Mouse (Mus musculus): ENCODE measurements around the gene Hoxb9. TPM values are rescaled to one million over a fixed set of nuclear protein-coding genes. Genes with fewer than 3 reads are reported as not detected.

The Hoxb9 gene
- total and polyA plus RNA-seq, 2 experiments from 2014 or later, result not detected

- Histone ChIP-seq H3K4me3 (ENCODE audit: low read depth, low read length) (no peak within 1 kb of the TSS), H3K4me2 (ENCODE audit: low read depth, low read length, poor library complexity, severe bottlenecking) (peak within 1 kb of the TSS; percentile 24), H3K27ac (ENCODE audit: low read depth, low read length) (no peak within 1 kb of the TSS), H3K9ac (replicated peaks; ENCODE audit: low read length, poor library complexity, severe bottlenecking) (no peak within 1 kb of the TSS), H3K4me1 (ENCODE audit: insufficient read depth, low read length) (no peaks in the 10 kb centered on the region), H3K36me3 (ENCODE audit: insufficient read depth, low read length) (no peaks in the 10 kb centered on the region), H3K27me3 (ENCODE audit: insufficient read depth, low read length) (peaks cover 92% of the 10 kb centered on the region), H3K9me3 (ENCODE audit: low read length) (no peaks in the 10 kb centered on the region)
- DNase-seq (ENCODE audit: low spot score) (no peak), ATAC-seq (ENCODE audit: low FRiP score) (no peak)
- WGBS, result 2% methylated on average over 28 of the region's 28 CpGs
- TF ChIP-seq CTCF (IDR thresholded peaks at IDR 0.05), result no peak
Observed at GRCm38 (mm10) chr11:96317608-96318367, 46.5 kb downstream of the Hoxb9 start, which contains the start of gene Hoxb4. TSS of gene Hoxb4 (plus strand) at chr11:96318267.

- TF ChIP-seq CTCF (IDR thresholded peaks at IDR 0.05), result no peak
Observed at GRCm38 (mm10) chr11:96318368-96319070, 47.3 kb downstream of the Hoxb9 start.

GRCm38 (mm10) chr11:96319071-96319902 is 48.0 kb downstream of the Hoxb9 start:
- Histone ChIP-seq H3K27ac (ENCODE audit: low read depth, low read length) (no peak overlapping the region), H3K27me3 (ENCODE audit: insufficient read depth, low read length) (peaks cover 92% of the 10 kb centered on the region), H3K4me2 (ENCODE audit: low read depth, low read length, poor library complexity, severe bottlenecking) (peak overlapping the region; percentile 24), H3K9me3 (ENCODE audit: low read length) (no peaks in the 10 kb centered on the region), H3K4me3 (ENCODE audit: low read depth, low read length) (no peak overlapping the region), H3K4me1 (ENCODE audit: insufficient read depth, low read length) (no peaks in the 10 kb centered on the region), H3K36me3 (ENCODE audit: insufficient read depth, low read length) (no peaks in the 10 kb centered on the region), H3K9ac (replicated peaks; ENCODE audit: low read length, poor library complexity, severe bottlenecking) (no peak overlapping the region)
- 2% methylated on average over 34 of the region's 34 CpGs for WGBS
- DNase-seq (ENCODE audit: low spot score) (no peak), ATAC-seq (ENCODE audit: low FRiP score) (no peak)
- TF ChIP-seq CTCF (IDR thresholded peaks at IDR 0.05), result no peak

More at GRCm38 (mm10) chr11:96318368-96319070, 47.3 kb downstream of the Hoxb9 start:
- Histone ChIP-seq H3K4me3 (ENCODE audit: low read depth, low read length) (no peak overlapping the region), H3K27me3 (ENCODE audit: insufficient read depth, low read length) (peaks cover 92% of the 10 kb centered on the region), H3K4me2 (ENCODE audit: low read depth, low read length, poor library complexity, severe bottlenecking) (peak overlapping the region; percentile 24), H3K9me3 (ENCODE audit: low read length) (no peaks in the 10 kb centered on the region), H3K4me1 (ENCODE audit: insufficient read depth, low read length) (no peaks in the 10 kb centered on the region), H3K27ac (ENCODE audit: low read depth, low read length) (no peak overlapping the region), H3K9ac (replicated peaks; ENCODE audit: low read length, poor library complexity, severe bottlenecking) (no peak overlapping the region), H3K36me3 (ENCODE audit: insufficient read depth, low read length) (no peaks in the 10 kb centered on the region)
- DNase-seq (ENCODE audit: low spot score), result peak; percentile 81
- under 1% methylated on average over 45 of the region's 45 CpGs for WGBS
- no peak for ATAC-seq (ENCODE audit: low FRiP score)

- Histone ChIP-seq H3K9ac (replicated peaks; ENCODE audit: low read length, poor library complexity, severe bottlenecking) (no peak overlapping the region), H3K27me3 (ENCODE audit: insufficient read depth, low read length) (peaks cover 95% of the 10 kb centered on the region), H3K4me2 (ENCODE audit: low read depth, low read length, poor library complexity, severe bottlenecking) (no peak overlapping the region), H3K27ac (ENCODE audit: low read depth, low read length) (no peak overlapping the region), H3K36me3 (ENCODE audit: insufficient read depth, low read length) (no peaks in the 10 kb centered on the region), H3K9me3 (ENCODE audit: low read length) (no peaks in the 10 kb centered on the region), H3K4me1 (ENCODE audit: insufficient read depth, low read length) (no peaks in the 10 kb centered on the region), H3K4me3 (ENCODE audit: low read depth, low read length) (no peak overlapping the region)
- no peak for DNase-seq (ENCODE audit: low spot score)
- no peak for ATAC-seq (ENCODE audit: low FRiP score)
- no peak for TF ChIP-seq CTCF (IDR thresholded peaks at IDR 0.05)
- 1% methylated on average over 29 of the region's 29 CpGs for WGBS
Observed at GRCm38 (mm10) chr11:96319910-96320309, 48.7 kb downstream of the Hoxb9 start.

GRCm38 (mm10) chr11:96320688-96321087 is 49.4 kb downstream of the Hoxb9 start:
- no peak overlapping the region for H3K4me3 ChIP-seq (ENCODE audit: low read depth, low read length)
- ATAC-seq (ENCODE audit: low FRiP score) (no peak), DNase-seq (ENCODE audit: low spot score) (no peak)
- H3K9me3 ChIP-seq (ENCODE audit: low read length), result no peaks in the 10 kb centered on the region
- no peaks in the 10 kb centered on the region for H3K4me1 ChIP-seq (ENCODE audit: insufficient read depth, low read length)
- WGBS, result 3% methylated on average over 17 of the region's 17 CpGs
- H3K9ac ChIP-seq (replicated peaks; ENCODE audit: low read length, poor library complexity, severe bottlenecking), result no peak overlapping the region
- H3K27me3 ChIP-seq (ENCODE audit: insufficient read depth, low read length), result peaks cover 95% of the 10 kb centered on the region
- no peak for TF ChIP-seq CTCF (IDR thresholded peaks at IDR 0.05)
- no peaks in the 10 kb centered on the region for H3K36me3 ChIP-seq (ENCODE audit: insufficient read depth, low read length)
- H3K4me2 ChIP-seq (ENCODE audit: low read depth, low read length, poor library complexity, severe bottlenecking), result no peak overlapping the region
- H3K27ac ChIP-seq (ENCODE audit: low read depth, low read length), result no peak overlapping the region

All from midbrain, postnatal 0 days (tissue).